Mouse (Mus musculus): ENCODE results near the gene 1700018B08Rik.

DNA sequence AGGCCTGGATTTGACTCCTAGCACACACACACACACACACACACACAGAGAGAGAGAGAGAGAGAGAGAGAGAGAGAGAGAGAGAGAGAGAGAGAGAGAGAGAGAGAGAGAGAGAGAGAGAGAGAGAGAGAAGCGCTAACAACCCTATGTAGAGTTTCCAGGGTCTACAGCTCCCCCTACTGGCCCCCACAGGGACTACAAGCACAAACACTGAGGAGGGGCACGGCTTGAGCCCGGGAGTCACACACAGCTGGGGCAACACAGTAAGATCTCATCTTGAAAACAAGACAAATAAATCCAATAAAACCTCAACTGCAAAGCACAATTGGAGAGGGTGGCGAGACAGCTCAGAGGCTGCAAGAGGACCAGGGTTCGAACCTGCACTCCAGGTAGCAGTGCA lies 11.7 kb downstream of the 1700018B08Rik start:
- TF ChIP-seq CTCF (IDR thresholded peaks at IDR 0.05; ENCODE audit: low read depth, low read length) (no peak), TAL1 (conservative IDR thresholded peaks at IDR 0.05; ENCODE audit: low read depth, low read length) (no peak), GATA2 (IDR thresholded peaks at IDR 0.05; ENCODE audit: borderline replicate concordance, low read depth, low read length) (no peak), POLR2AphosphoS5 (IDR thresholded peaks at IDR 0.05; ENCODE audit: insufficient replicate concordance, low read depth, low read length) (no peak)
